Mouse (Mus musculus): ENCODE results near the gene P2rx1. TPM values are rescaled to one million over a fixed set of nuclear protein-coding genes. Genes with fewer than 3 reads are reported as not detected.

P2rx1 gene
- polyA plus RNA-seq, 1 experiment from 2014 or later = 0.30 TPM

GRCm38 (mm10) chr11:73044229-73044755 is 45.4 kb downstream of the P2rx1 start:
- Histone ChIP-seq H3K27me3 (ENCODE audit: control insufficient read depth, insufficient read depth, low read depth, low read length) (no peaks in the 10 kb centered on the region), H3K4me3 (ENCODE audit: low read depth, low read length) (no peak overlapping the region), H3K36me3 (ENCODE audit: control insufficient read depth, insufficient read depth, low read length) (peaks cover 5% of the 10 kb centered on the region), H3K4me1 (ENCODE audit: control insufficient read depth, insufficient read depth, low read length) (peaks cover 8% of the 10 kb centered on the region), H3K4me2 (ENCODE audit: low read length) (no peak overlapping the region), H3K27ac (ENCODE audit: low read length) (no peak overlapping the region), H3K9me3 (replicated peaks; ENCODE audit: control insufficient read depth, low read length, poor library complexity, severe bottlenecking) (no peaks in the 10 kb centered on the region), H3K9ac (ENCODE audit: low read depth, low read length) (no peak overlapping the region)
- WGBS = 66% methylated on average over 6 of the region's 6 CpGs
- no peak for ATAC-seq

GRCm38 (mm10) chr11:73044789-73045188 is 45.9 kb downstream of the P2rx1 start:
- Histone ChIP-seq H3K27me3 (ENCODE audit: control insufficient read depth, insufficient read depth, low read depth, low read length) (no peaks in the 10 kb centered on the region), H3K4me3 (ENCODE audit: low read depth, low read length) (no peak overlapping the region), H3K4me1 (ENCODE audit: control insufficient read depth, insufficient read depth, low read length) (peaks cover 12% of the 10 kb centered on the region), H3K4me2 (ENCODE audit: low read length) (no peak overlapping the region), H3K9me3 (replicated peaks; ENCODE audit: control insufficient read depth, low read length, poor library complexity, severe bottlenecking) (no peaks in the 10 kb centered on the region), H3K9ac (ENCODE audit: low read depth, low read length) (no peak overlapping the region), H3K27ac (ENCODE audit: low read length) (no peak overlapping the region), H3K36me3 (ENCODE audit: control insufficient read depth, insufficient read depth, low read length) (peaks cover 5% of the 10 kb centered on the region)
- no peak for ATAC-seq
- 71% methylated on average over 4 of the region's 4 CpGs for WGBS

- WGBS = under 1% methylated on average over 39 of the region's 39 CpGs
- H3K9me3 ChIP-seq (replicated peaks; ENCODE audit: control insufficient read depth, low read length, poor library complexity, severe bottlenecking) = no peaks in the 10 kb centered on the region
- no peaks in the 10 kb centered on the region for H3K27me3 ChIP-seq (ENCODE audit: control insufficient read depth, insufficient read depth, low read depth, low read length)
- H3K4me2 ChIP-seq (ENCODE audit: low read length) = peak within 1 kb of the TSS; percentile 80
- peaks cover 5% of the 10 kb centered on the region; the same call in 1 of the 2 replicates for H3K36me3 ChIP-seq (ENCODE audit: control insufficient read depth, insufficient read depth, low read length)
- H3K4me3 ChIP-seq (ENCODE audit: low read depth, low read length) = peak within 1 kb of the TSS; percentile 76
- H3K27ac ChIP-seq (ENCODE audit: low read length) = peak within 1 kb of the TSS; percentile 86
- ATAC-seq = peak; percentile 96
- H3K4me1 ChIP-seq (ENCODE audit: control insufficient read depth, insufficient read depth, low read length) = peaks cover 12% of the 10 kb centered on the region
- H3K9ac ChIP-seq (ENCODE audit: low read depth, low read length) = peak within 1 kb of the TSS; percentile 95
These were observed 48.7 kb downstream of the P2rx1 start, which contains the start of gene Ncbp3 for GRCm38 (mm10) chr11:73047542-73047996. Gene Ncbp3, plus strand, starts transcription at chr11:73047783.

- H3K9me3 ChIP-seq (replicated peaks; ENCODE audit: control insufficient read depth, low read length, poor library complexity, severe bottlenecking) = no peaks in the 10 kb centered on the region
- WGBS = 1% methylated on average over 54 of the region's 55 CpGs
- ATAC-seq = peak; percentile 69
These were observed 49.4 kb downstream of the P2rx1 start for GRCm38 (mm10) chr11:73048030-73048876.

GRCm38 (mm10) chr11:73049335-73049734 is 50.4 kb downstream of the P2rx1 start:
- Histone ChIP-seq H3K9ac (ENCODE audit: low read depth, low read length) (no peak overlapping the region), H3K27me3 (ENCODE audit: control insufficient read depth, insufficient read depth, low read depth, low read length) (no peaks in the 10 kb centered on the region), H3K4me1 (ENCODE audit: control insufficient read depth, insufficient read depth, low read length) (peaks cover 12% of the 10 kb centered on the region), H3K9me3 (replicated peaks; ENCODE audit: control insufficient read depth, low read length, poor library complexity, severe bottlenecking) (no peaks in the 10 kb centered on the region), H3K4me2 (ENCODE audit: low read length) (peak overlapping the region; percentile 80), H3K36me3 (ENCODE audit: control insufficient read depth, insufficient read depth, low read length) (peaks cover 14% of the 10 kb centered on the region; the same call in 1 of the 2 replicates), H3K27ac (ENCODE audit: low read length) (no peak overlapping the region), H3K4me3 (ENCODE audit: low read depth, low read length) (peak overlapping the region; percentile 76; the same call in 1 of the 2 replicates)
- 4% methylated on average over 4 of the region's 4 CpGs for WGBS
- no peak for ATAC-seq

More at GRCm38 (mm10) chr11:73048030-73048876, 49.4 kb downstream of the P2rx1 start:
- peak overlapping the region; percentile 80 for H3K4me2 ChIP-seq (ENCODE audit: low read length)
- H3K4me3 ChIP-seq (ENCODE audit: low read depth, low read length) = peak overlapping the region; percentile 76
- no peaks in the 10 kb centered on the region for H3K27me3 ChIP-seq (ENCODE audit: control insufficient read depth, insufficient read depth, low read depth, low read length)
- peak overlapping the region; percentile 86 for H3K27ac ChIP-seq (ENCODE audit: low read length)
- peaks cover 12% of the 10 kb centered on the region for H3K4me1 ChIP-seq (ENCODE audit: control insufficient read depth, insufficient read depth, low read length)
- H3K36me3 ChIP-seq (ENCODE audit: control insufficient read depth, insufficient read depth, low read length) = peaks cover 6% of the 10 kb centered on the region; the same call in 1 of the 2 replicates
- H3K9ac ChIP-seq (ENCODE audit: low read depth, low read length) = peak overlapping the region; percentile 95

GRCm38 (mm10) chr11:73052795-73053194 is 53.9 kb downstream of the P2rx1 start:
- ATAC-seq = no peak
- no peaks in the 10 kb centered on the region for H3K27me3 ChIP-seq (ENCODE audit: control insufficient read depth, insufficient read depth, low read depth, low read length)
- H3K9ac ChIP-seq (ENCODE audit: low read depth, low read length) = no peak overlapping the region
- H3K4me2 ChIP-seq (ENCODE audit: low read length) = no peak overlapping the region
- no peak overlapping the region for H3K4me3 ChIP-seq (ENCODE audit: low read depth, low read length)
- H3K9me3 ChIP-seq (replicated peaks; ENCODE audit: control insufficient read depth, low read length, poor library complexity, severe bottlenecking) = no peaks in the 10 kb centered on the region
- peaks cover 21% of the 10 kb centered on the region for H3K36me3 ChIP-seq (ENCODE audit: control insufficient read depth, insufficient read depth, low read length)
- no peak overlapping the region for H3K27ac ChIP-seq (ENCODE audit: low read length)
- WGBS = 86% methylated on average over 1 of the region's 1 CpGs
- peaks cover 12% of the 10 kb centered on the region for H3K4me1 ChIP-seq (ENCODE audit: control insufficient read depth, insufficient read depth, low read length)

- Histone ChIP-seq H3K36me3 (ENCODE audit: control insufficient read depth, insufficient read depth, low read length) (peaks cover 22% of the 10 kb centered on the region), H3K27ac (ENCODE audit: low read length) (no peak overlapping the region), H3K4me1 (ENCODE audit: control insufficient read depth, insufficient read depth, low read length) (no peaks in the 10 kb centered on the region), H3K27me3 (ENCODE audit: control insufficient read depth, insufficient read depth, low read depth, low read length) (no peaks in the 10 kb centered on the region), H3K4me3 (ENCODE audit: low read depth, low read length) (no peak overlapping the region), H3K9ac (ENCODE audit: low read depth, low read length) (no peak overlapping the region), H3K9me3 (replicated peaks; ENCODE audit: control insufficient read depth, low read length, poor library complexity, severe bottlenecking) (no peaks in the 10 kb centered on the region), H3K4me2 (ENCODE audit: low read length) (no peak overlapping the region)
- ATAC-seq = no peak
- WGBS = 87% methylated on average over 5 of the region's 5 CpGs
These were observed 58.8 kb downstream of the P2rx1 start for GRCm38 (mm10) chr11:73057701-73058100.

GRCm38 (mm10) chr11:73059630-73060029 is 60.7 kb downstream of the P2rx1 start:
- Histone ChIP-seq H3K36me3 (ENCODE audit: control insufficient read depth, insufficient read depth, low read length) (peaks cover 12% of the 10 kb centered on the region), H3K4me1 (ENCODE audit: control insufficient read depth, insufficient read depth, low read length) (no peaks in the 10 kb centered on the region), H3K4me3 (ENCODE audit: low read depth, low read length) (no peak overlapping the region), H3K27ac (ENCODE audit: low read length) (no peak overlapping the region), H3K4me2 (ENCODE audit: low read length) (no peak overlapping the region), H3K9ac (ENCODE audit: low read depth, low read length) (no peak overlapping the region), H3K9me3 (replicated peaks; ENCODE audit: control insufficient read depth, low read length, poor library complexity, severe bottlenecking) (no peaks in the 10 kb centered on the region), H3K27me3 (ENCODE audit: control insufficient read depth, insufficient read depth, low read depth, low read length) (no peaks in the 10 kb centered on the region)
- ATAC-seq = no peak
- 94% methylated on average over 3 of the region's 3 CpGs for WGBS

GRCm38 (mm10) chr11:73061413-73061812 is 62.5 kb downstream of the P2rx1 start:
- Histone ChIP-seq H3K4me2 (ENCODE audit: low read length) (no peak overlapping the region), H3K9me3 (replicated peaks; ENCODE audit: control insufficient read depth, low read length, poor library complexity, severe bottlenecking) (no peaks in the 10 kb centered on the region), H3K9ac (ENCODE audit: low read depth, low read length) (no peak overlapping the region), H3K4me3 (ENCODE audit: low read depth, low read length) (no peak overlapping the region), H3K27ac (ENCODE audit: low read length) (no peak overlapping the region), H3K27me3 (ENCODE audit: control insufficient read depth, insufficient read depth, low read depth, low read length) (no peaks in the 10 kb centered on the region), H3K4me1 (ENCODE audit: control insufficient read depth, insufficient read depth, low read length) (no peaks in the 10 kb centered on the region), H3K36me3 (ENCODE audit: control insufficient read depth, insufficient read depth, low read length) (peaks cover 14% of the 10 kb centered on the region)
- no peak for ATAC-seq
- WGBS = 94% methylated on average over 3 of the region's 3 CpGs

Measured in midbrain, embryonic 16.5 days (tissue).